Mouse (Mus musculus) left cerebral cortex, postnatal 36 days (tissue): ENCODE results near the gene Zc3h7a. TPM values are rescaled to one million over a fixed set of nuclear protein-coding genes. Genes with fewer than 3 reads are reported as not detected.
"Not testable (repeated sequence)": the region's sequence is repeated elsewhere in the genome, so short reads cannot be mapped to it uniquely, and the experiment has no call there.

Experiments used
- DNase-seq, 2 experiments: peaks; one replicate each; pipeline ENCODE4 v3.0.0; 2021 to 2022; ENCODE audit warnings: low spot score in 2 of 2, mixed read lengths in 1 of 2
- intact Hi-C: fragments of 180-260 bp; cut with DNase I; formaldehyde crosslinking; loops from one replicate; pipeline ENCODE4 v1.15.1; 2025
- total RNA-seq, 2 experiments: library from RNA; stranded (reverse); gene quantifications; 2 replicates each; pipeline ENCODE4 v1.2.3; 2021

The Zc3h7a gene
- total RNA-seq, 2 experiments from 2014 or later = 49.7 to 84.5 TPM

DNA sequence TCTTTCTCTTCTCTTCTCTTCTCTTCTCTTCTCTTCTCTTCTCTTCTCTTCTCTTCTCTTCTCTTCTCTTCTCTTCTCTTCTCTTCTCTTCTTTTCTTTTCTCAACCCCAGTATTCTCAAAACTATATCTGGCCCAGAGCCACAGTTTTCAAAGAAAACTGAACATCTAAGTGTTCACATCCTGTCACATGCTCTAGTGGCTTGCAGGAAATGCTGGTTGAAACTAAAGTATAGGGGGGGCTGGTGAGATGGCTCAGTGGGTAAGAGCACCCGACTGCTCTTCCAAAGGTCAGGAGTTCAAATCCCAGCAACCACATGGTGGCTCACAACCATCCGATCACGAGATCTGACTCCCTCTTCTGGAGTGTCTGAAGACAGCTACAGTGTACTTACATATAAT is 18.5 kb downstream of the Zc3h7a start:
- intact Hi-C loops, DNase-seq: not testable (repeated sequence)

DNA sequence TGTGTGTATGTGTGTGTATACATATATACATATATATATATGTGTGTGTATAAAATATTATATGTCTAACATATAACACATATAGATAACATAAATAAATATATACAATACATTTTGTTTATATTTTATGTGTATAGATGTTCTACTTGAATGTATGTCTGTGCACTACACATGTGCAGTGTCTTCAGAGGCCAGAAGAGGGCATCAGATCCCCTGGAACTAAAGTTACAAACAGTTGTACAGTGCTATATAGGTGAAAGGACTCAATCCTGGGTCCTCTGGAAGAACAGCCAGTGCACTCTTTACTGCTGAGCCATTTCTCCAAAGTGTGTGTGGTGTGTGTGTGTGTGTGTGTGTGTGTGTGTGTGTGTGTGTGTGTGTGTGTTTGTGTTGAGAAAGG is 21.7 kb downstream of the Zc3h7a start:
- intact Hi-C loops = no loop called here
- DNase-seq = no peak

DNA sequence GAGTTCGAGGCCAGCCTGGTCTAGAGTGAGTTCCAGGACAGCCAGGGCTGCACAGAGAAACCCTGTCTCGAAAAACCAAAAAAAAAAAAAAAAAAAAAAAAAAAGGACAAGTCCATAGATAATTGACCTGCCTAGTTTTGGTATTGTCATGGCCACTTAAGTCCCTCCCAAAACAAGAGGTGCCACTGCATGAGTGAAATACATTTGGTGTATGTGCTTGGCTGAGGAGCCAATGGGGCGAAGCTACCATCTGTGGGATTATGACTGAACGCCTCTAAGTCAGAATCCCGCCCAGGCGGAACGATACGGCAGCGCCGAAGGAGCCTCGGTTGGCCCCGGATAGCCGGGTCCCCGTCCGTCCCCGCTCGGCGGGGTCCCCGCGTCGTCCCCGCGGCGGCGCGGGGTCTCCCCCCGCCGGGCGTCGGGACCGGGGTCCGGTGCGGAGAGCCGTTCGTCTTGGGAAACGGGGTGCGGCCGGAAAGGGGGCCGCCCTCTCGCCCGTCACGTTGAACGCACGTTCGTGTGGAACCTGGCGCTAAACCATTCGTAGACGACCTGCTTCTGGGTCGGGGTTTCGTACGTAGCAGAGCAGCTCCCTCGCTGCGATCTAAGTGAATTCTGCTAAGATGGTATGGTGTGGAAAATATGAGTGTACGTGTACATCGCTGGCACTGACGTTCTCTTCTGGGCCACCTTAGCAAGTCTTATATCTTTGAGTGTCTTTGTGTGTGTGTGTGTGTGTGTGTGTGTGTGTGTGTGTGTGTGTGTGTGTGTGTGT is 32.3 kb downstream of the Zc3h7a start:
- intact Hi-C loops = not testable (repeated sequence)
- DNase-seq = peak; percentile 100

DNA sequence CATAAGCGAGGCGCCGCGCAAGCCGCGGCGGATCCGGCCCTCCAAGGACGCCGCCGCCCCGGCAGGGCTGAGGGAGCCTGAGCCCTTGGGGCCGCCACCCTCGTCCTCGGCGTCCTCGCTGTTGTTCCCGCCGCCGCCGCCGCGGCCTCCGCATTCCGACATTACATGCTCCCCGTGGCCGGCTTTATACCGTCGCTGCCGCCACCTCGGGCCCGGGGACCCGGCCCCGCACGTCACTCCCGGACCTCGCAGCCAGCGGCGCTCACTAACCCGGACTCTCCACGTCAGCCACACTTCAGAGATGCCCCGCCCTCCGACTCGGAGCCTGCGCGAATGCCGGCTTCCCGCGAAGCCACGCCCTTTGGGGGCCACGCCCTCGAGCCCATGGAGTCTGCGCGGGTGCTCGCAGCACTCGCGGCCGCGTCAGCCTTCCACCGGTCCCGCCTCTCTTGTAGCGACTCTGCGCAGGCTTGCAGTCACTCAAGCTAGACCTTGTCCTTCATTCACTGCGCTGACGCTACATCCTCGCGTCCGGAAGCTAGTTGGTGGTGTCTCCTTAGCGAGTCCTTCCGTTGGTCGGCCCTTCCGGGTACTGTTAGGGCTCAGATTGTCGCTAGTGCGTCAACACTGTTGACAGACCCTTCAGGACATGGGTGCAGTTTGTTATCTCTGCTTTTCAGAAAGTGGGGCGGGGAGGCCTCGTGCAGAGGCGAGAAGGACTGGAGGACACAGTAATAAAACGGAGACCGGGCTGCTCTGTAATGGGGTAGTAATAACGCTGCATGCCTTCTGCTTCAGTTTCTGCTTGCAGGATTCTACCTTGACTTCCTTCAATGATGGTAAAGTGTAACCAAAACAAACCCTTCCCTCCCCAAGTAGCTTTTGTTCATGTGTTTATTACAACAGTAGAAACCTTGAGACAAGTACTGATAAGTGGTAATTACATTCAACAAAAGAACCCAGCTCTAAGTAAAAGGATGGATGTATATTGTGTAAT is 41.5 kb downstream of the Zc3h7a start, which contains the start of gene Txndc11:
Gene Txndc11, minus strand, starts transcription at position 303 of the 997 bp plus-strand sequence.
- DNase-seq = peak; percentile 99
- intact Hi-C loops = loop anchor here (5.0 kb wide), 1 partner anchor 43 kb away; the partner anchor contains the start of gene Zc3h7a

DNA sequence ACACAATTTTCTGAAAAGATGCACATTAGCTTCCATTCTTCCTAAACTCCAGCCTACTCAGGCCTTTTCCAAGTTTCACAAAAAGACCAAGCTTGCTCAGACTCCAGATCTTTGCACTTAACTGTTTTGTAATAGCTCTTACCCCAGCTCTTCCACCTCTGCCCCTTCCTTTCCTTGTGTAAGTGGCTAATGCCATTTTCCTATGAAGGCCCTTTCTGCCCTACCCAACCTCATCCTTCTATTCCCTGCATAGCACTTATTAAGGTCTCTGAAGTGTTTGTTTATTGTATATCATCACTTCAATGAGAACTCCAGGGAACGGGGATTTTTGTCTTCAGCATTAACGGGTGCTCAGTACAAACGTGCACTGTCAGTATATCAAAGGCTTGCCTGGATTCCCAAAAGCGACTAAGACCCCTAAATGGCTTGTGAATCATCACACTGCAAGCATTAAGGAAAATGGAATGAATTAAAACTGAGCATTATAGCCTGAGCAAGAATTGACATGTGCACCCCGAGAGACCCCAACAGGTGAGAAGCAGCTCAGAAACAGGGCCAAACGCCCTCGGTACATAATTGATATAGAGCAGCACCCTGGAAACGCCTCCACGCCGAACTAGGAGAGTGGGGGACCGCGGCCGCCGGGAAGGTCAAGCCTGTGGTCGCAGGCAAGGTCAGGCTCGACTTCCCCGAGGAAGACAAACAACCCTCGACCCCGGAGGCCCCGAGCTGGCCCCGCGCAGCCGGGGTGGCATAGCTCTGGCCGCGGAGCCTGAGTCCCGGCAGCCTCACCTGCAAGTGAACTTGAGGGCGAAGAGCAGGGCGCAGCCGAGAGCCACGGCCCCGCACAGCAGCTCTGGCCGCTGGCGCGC is 42.5 kb downstream of the Zc3h7a start:
- no peak for DNase-seq
- intact Hi-C loops = loop anchor here (5.0 kb wide), 1 partner anchor 44 kb away; the partner anchor contains the start of gene Zc3h7a

DNA sequence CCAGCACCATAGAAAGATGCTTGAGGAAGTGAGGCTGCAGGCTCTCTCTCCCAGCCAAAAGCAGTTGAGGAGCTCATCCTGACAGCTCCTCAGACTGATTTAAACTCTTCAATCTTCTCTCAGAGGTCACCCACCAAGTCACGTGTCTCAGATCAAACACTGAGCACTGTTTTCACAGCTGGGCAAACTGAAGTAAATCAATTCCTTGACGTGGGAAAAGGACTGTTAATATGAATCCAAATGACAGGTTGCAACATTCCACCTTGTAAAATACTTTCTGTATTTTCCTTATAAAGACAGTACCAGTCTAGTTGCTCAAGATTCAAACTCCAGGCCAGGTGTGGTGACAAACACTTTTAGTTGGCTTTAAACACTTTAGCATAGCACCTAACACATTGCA is 43.4 kb downstream of the Zc3h7a start:
- intact Hi-C loops = loop anchor here (5.0 kb wide), 1 partner anchor 44 kb away; the partner anchor contains the start of gene Zc3h7a

DNA sequence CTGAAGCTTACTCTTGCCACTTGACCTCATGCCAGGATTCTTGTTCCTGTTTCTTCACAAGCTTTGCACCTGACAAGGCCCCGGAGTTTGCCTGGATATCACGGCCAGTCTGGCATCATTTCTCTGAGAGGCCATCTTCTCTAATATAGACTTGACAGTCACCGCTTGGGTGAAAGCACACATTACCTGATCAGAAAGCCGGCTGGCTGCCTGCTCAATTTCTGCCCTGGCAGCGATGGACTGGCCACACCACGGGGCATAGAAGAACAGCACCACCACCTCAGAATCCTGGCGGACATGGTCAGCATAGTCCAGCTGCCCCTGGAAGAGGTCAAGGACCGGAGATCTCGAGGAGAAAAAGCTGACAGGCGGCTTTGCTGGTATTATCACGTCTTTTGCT is 47.9 kb downstream of the Zc3h7a start:
- DNase-seq = no peak
- intact Hi-C loops = no loop called here

More for the DNA sequence above, 43.4 kb downstream of the Zc3h7a start:
- no peak for DNase-seq

DNA sequence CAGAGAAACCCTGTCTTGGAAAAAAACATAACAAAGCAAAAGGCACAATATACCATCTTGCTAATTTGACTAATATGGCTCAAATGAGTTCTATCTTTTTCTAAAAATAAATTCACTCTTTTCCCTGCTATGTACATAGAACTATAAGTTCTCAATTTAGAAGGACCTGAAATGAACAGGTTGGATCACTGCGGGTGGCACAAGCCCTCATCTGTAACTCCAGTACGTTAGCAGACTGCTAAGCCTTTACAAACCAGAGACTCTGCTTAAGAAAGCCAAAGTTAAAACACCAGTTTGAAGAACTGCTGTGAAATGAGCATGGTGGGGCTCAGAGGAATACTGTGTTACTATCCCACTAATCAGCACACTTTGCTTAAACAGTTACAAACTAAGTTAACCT is 50.8 kb downstream of the Zc3h7a start:
- intact Hi-C loops = no loop called here
- no peak for DNase-seq

DNA sequence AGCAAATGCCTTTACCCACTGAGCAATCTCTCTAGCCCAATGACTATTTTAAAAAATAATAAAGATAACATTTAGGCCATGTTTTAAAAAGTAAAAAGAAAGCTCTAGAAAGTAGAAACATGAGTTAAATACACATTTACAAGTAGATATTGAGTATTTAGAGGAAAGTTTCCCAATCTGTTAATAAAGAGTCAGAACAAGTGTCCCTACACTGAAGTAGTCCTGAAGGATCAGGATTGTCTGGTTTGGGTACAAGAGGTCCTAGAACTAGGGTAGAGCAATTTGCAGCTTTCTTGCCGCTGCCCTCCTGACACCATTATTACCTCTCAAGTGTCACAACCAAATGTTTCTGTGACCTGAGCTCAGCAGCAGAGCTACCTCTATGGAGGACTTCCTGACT is 52.1 kb downstream of the Zc3h7a start:
- intact Hi-C loops = no loop called here
- no peak for DNase-seq

DNA sequence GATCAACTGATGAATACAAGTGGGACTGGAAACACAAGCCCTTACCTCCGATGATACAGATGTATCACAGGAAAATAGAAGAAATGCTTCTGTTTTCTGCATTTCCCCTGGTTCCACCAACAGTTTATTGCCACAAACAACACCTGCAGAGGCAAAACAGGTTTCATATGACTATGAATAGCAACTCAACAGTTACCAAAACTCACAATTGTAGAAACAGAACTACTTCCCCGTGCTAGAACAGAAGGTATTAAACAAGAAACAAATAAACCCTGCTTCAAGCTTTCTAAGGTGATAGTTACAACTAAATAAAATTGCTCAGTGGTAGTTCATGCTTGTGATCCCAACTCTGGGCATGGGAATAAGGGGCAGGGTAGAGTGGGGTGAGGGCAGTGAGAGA is 53.6 kb downstream of the Zc3h7a start:
- DNase-seq = no peak
- intact Hi-C loops = no loop called here

DNA sequence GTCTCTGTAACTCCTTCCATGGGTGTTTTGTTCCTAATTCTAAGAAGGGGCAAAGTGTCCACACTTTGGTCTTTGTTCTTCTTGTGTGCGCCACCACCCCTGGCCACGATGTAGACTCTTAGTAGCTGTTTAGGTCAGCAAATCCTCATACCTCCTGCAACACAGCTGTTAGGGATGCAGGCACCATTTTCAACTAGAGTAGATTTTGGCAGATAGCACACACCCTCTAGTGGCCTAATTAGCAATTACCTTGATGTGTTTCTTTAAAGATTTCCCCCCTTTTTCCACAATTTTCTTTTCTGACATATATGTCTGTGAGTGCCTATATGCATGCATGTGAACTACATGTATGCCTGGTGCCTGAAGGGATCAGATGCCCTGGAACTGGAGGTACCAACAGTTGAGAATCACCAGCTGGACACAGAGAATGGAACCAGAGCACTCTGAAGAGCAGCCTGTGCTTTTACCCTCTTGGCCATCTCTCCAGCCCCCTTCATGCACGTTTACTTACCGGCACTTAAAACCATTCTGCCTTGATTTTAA is 66.9 kb downstream of the Zc3h7a start:
- DNase-seq = no peak

DNA sequence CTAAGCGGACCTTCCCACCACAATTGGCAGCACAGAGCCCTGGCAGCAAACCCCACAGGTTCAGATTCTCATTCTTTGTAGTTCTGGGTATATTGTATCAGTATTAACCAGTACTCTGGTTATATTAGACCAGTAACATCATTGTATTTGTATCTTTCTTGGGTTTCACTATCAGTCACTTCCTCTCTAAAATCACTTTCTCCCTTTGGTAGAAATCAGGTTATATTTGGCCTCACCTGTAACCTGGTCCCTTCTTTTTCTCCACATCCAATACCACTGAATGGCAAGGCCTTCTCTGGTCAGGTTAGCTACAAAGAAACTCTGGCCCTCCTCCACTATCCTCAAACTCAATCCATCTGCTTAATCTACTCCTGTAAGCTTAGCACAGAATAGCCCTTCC is 71.3 kb downstream of the Zc3h7a start:
- intact Hi-C loops = loop anchor here (5.0 kb wide), 2 partner anchors 38 to 233 kb away; partner anchors contain the start of gene Litaf

More for the DNA sequence above, 66.9 kb downstream of the Zc3h7a start:
- intact Hi-C loops = loop anchor here (2.0 to 5.0 kb wide), 2 partner anchors 74 to 237 kb away; no protein-coding TSS in a partner anchor

DNA sequence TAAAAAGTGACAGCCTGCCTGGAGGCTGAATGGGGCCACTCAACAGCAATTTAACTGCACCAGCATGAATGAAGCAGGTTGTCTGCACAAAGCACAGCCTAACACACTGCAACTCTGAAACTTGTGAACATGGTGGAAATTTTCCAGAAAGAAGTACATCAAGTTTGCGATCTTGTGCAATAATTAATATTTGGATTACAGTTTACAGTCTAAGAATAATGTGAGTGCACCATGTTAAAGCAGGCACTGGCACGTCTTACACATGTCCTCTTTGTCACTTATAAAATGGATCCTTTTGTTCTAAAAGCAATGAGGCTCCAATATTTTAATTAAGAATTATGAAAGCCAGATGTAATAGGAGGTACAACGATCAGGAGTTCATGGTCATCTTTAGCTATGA is 78.9 kb downstream of the Zc3h7a start:
- intact Hi-C loops = no loop called here

More for the DNA sequence above, 71.3 kb downstream of the Zc3h7a start:
- no peak for DNase-seq

DNA sequence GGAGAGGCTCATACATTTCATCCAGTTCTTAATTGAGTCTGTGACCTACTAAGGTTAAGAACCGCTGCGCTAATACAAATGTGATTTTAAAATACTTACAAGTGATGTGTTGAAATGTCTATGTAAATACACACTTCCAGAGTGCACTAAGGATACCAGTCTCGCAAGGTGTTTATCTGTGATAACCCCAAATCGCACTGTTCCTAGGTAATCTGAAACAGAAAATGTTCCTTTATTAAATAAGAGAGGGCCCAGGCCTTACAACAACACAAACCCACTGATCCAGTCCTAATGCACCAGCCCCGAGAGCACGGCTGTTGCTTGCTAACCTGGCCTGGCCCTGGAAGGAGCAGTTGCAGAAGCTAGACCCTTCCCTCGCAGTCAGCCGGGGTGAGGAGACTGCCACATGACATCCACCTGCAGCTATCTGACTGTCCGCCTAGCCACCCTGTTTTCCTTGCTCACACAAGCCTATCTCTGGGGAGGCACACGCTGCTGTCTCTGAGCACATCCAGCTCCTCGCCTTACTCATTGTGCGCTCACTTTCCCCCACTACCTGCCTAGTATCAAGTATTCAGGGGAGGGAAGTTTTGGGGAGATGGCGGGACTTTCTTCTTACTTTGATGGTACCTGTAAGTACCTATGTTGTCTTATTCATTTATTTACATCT is 82.3 kb downstream of the Zc3h7a start:
- DNase-seq = no peak
- intact Hi-C loops = no loop called here

More for the DNA sequence above, 78.9 kb downstream of the Zc3h7a start:
- no peak for DNase-seq

DNA sequence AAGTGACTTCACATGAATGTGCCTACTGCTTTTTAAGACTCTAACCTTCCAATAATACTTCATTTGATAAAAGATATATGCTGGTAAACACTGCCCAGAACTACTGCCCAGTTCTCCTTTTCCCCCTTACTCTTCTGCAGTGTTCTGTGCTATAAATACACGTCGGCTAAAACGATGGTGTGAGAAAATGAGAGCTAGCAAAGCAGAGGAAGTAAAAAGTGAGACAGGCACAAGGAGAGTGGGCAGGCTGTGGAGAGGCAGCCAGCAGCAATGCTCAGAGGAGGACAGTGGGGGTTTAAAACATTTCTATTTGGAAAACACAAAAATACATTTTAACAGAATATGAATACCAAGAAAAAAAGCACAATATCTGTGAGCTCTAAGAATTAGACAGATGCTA is 83.7 kb downstream of the Zc3h7a start:
- peak; percentile 54 to 64 for DNase-seq
- intact Hi-C loops = no loop called here

DNA sequence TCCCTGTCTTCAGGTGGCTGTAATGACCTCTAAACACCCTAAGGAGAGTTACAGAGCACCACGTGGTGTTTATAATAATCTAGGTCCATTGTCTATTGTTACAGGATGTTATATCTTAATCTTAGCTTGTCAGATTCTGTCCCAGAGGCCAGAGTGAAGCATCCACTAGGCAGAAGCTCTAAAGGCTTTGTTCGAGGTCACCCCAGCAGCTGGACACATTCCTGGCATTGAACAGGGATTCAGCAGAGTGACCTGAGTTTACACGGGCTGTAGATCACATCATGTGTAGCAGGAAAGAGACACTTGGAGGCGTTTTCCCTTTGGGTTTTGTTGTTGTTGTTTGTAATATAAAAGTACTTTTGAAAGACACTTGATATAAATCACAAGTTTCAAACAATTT is 84.1 kb downstream of the Zc3h7a start:
- intact Hi-C loops = no loop called here
- DNase-seq = no peak

DNA sequence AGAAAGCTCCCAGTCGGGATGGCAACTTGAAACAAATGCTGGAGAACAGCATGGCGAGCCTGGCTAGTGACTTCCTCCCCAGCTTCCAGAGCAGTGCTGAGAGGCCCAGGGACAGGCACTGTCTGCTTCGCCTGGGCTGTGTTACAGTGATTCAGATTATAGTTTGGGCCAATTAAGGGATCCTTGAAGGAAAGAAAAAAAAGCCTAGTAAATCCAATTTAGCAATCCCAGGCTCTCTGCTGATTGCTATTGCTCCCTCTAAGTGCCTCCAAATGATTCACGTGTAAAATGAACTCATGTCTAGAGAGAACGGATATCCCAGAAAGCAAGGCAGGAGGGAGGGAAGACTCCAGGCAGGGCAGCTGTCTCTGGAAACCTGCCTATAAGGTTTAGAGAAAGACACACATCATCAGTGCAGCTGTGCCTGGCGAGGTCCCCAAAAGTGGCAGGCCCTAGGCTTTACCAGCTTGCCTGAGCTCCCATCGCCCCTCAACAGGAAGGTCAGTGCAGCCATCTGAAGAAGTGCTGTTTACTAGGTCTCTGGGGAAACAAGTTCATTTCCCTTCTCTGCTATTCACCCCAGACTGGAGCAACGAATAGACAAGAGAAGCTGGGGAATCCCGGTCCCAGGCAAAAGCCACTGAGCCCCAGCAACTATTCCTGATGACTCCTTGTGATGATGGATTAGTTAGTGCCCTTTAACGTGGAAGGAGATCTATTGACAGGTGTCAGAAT is 85.2 kb downstream of the Zc3h7a start:
- intact Hi-C loops = no loop called here
- no peak for DNase-seq
